Mouse (Mus musculus): Measurements from ENCODE around the gene Babam1.

Babam1 gene

DNA sequence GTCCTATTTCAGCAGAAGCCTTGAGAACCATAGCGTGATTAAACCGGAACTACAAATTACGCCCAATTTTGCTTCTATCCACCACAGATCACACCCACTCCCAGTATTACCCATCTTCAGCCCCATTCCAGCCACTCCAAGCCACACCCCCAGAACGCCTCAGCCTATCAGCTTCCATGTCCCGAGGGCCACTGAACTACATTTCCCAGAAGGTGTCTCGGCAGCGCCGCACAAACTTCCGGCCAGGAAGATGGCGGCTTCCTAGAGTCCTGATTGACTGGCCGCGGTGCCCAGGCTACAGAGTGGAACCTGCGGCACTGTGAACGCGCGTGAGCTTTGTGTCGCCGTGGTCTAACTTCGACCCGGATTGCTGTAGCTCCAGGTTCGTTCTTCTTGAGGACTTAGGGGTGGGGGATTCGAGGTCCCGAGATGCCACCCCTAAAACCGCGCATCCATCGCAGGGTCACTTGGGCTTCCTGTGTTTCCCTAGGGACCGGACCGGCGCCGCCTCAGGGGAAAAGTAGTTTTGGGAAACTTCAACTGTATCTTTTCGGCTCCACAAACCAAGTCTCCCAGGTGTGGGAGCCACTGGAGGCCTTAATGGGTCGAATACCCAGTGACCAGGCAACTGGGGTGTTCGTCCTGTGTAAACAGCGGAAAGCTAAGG lies at the start of gene Babam1:
Babam1 (plus strand) TSS at position 223 of the 667 bp plus-strand sequence.
- DNase-seq (ENCODE audit: extremely low read depth, low read depth), result peak; percentile 99

- DNase-seq (ENCODE audit: extremely low read depth, low read depth), result no peak
Measured at GRCm38 (mm10) chr8:71351117-71351516, 45.5 kb upstream of the Babam1 start.

DNA sequence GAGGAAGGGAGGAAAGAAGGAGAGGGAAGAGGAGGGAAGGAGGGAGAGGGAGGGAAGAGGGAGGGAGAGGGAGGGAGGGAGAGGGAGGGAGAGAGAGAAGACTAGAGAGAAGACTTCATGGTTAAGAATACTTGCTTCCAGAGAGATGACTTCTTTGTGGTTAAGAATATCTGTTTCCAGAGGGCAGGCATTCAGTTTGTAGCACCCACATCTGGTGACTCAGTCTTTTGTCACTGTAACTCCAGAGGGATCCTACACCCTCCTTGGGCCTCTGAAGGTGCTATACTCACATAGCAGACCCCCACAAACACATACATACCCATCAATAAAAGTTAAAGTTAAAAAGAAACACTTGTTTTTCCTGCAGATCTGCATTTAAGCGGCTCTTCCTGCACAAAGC lies 45.1 kb upstream of the Babam1 start:
- DNase-seq (ENCODE audit: extremely low read depth, low read depth), result no peak

DNA sequence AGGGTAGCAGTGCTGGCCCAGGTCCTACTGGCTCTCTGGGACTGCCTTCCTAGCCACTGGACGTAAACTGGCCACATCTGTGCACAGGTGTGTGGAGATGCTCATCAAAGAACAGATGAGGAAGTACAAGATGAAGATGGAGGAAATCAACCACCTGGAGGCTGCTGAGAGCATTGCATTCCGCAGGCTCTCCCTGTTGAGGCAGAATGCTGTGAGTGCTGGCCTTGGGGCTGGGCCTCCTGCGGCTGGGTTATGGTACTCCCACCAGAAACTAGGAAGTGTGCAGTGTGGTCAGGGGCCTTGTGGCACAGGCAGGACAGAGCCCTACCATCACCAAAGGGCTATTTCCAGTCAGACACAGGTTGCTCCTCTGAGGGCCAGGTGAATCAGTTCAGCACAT lies 38.6 kb upstream of the Babam1 start:
- no peak for DNase-seq (ENCODE audit: extremely low read depth, low read depth)

DNA sequence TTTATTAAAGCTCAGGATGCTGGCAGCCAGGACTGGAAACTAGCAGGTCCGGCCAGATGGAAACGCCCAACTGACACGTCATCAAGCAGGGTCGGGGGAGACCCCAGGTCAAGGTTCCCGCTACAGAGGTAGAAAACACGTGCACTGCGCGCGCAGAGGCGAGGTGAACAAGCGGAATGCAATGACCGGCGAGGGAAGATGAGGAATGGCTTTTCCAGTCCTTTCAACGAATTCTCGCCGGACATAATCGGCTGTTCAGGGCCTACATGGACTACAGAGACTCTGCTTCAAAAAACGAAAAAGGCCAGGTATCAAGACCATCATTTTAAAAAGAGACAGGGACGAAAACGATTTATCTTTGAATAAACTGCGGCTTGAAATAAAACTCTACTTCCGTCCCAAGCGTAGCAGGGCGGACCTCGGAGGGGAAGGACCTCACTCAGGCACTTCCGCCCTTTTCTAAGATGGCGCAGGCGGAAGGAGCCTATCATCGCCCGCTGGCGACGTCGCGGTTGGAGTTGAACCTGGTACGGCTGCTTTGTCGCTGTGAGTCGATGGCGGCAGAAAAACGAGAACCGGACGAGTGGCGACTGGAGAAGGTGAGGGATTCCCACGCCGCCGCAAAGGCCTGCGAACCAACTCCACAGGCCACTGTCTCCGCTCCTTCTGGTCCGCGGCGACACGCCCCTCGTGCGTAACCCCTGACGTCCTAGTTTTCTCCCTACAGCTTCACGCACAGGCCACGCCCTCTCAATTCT lies 29.7 kb upstream of the Babam1 start, which contains the start of gene Use1:
Use1 (plus strand) TSS at position 78 of the 758 bp plus-strand sequence.
- DNase-seq (ENCODE audit: extremely low read depth, low read depth), result peak; percentile 93

GRCm38 (mm10) chr8:71367529-71368176 lies 29.0 kb upstream of the Babam1 start:
- DNase-seq (ENCODE audit: extremely low read depth, low read depth), result no peak

DNA sequence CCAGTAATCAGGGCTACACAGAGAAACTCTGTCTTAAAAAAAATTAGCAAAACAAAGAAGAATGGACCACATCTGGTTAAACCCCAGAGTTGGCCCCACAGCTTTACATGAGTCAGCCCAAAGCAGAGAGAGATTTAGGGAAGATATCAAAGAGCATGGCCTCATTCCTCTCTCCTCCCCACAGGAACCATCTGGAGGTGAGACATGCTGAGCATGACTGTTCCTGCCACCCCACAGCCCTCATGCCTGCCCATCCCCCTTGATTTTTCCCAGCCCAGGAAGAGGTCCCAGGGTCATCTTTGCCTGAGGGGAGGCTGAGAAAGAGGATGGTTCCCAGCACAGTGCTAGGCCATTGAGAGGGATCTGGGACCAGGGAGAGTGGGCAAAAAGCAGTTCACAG lies 28.3 kb upstream of the Babam1 start:
- DNase-seq (ENCODE audit: extremely low read depth, low read depth), result no peak

- no peak for DNase-seq (ENCODE audit: extremely low read depth, low read depth)
Measured at GRCm38 (mm10) chr8:71369040-71369718, 27.5 kb upstream of the Babam1 start.

DNA sequence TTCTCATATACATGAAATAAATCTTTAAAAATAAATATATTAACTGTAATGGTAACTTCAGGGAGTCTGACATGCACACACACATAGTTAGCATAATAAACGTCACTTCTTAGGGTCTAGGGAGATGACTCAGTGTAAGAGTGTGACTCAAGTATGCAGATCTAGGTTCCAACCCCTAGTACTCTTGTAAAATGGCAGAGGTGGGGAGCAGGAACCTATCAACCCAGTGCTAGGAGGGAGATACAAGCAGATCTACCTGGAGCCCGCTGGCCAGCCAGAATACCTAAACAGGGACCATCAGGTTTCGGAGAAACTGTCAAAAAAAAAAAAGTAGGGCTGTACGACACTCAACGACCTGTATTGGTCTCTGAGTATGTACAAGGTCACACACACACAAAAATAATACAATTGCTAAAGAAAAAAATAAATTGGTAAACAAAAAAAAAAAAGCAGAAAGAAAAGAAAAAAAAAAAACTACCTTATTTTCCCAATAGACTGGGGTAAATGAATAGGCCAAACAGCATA lies 25.9 kb upstream of the Babam1 start:
- peak; percentile 54 for DNase-seq (ENCODE audit: extremely low read depth, low read depth)

GRCm38 (mm10) chr8:71371236-71371848 lies 25.3 kb upstream of the Babam1 start, which contains the start of gene Ocel1:
TSS of gene Ocel1 (plus strand) at chr8:71371298.
- DNase-seq (ENCODE audit: extremely low read depth, low read depth), result peak; percentile 91

DNA sequence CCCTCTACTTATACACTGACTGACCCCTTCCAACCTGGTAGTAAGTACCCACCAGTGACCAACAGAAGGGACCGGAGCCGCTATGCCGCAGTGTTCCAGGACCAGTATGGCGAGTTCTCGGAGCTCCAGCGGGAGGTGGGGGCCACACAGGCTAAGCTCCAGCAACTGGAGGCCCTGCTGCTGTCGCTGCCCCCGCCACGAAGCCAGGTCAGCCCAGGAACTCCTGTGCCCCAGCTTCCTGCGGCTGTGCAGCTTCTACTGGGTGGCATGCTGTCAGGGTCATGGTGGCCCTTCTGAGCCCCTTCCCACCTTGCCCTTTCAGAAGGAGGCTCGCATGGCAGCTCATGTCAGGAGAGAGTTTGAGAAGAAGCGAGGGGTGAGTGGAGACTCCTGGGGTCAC lies 24.2 kb upstream of the Babam1 start:
- DNase-seq (ENCODE audit: extremely low read depth, low read depth), result no peak

DNA sequence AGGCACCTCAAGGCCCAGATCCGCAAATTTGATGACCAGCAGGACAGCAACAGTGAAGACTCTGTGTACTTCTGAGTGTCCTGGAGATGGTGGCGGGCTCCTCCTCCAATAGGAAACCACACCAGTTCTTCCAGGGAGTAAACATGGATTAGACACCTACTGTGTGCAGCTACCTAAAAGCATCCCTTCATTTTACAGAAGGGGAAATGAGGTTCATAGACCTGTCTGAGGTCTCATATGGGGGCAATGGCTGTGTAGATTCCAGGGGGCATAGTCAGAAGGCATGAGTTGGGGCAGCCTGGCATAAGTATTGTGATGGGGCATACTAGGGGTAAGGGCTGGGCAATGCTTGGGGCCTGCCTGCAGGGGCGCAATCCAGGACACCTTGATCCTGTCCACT lies 23.7 kb upstream of the Babam1 start:
- no peak for DNase-seq (ENCODE audit: extremely low read depth, low read depth)

- no peak for DNase-seq (ENCODE audit: extremely low read depth, low read depth)
Measured at GRCm38 (mm10) chr8:71374616-71375206, 21.9 kb upstream of the Babam1 start.

DNA sequence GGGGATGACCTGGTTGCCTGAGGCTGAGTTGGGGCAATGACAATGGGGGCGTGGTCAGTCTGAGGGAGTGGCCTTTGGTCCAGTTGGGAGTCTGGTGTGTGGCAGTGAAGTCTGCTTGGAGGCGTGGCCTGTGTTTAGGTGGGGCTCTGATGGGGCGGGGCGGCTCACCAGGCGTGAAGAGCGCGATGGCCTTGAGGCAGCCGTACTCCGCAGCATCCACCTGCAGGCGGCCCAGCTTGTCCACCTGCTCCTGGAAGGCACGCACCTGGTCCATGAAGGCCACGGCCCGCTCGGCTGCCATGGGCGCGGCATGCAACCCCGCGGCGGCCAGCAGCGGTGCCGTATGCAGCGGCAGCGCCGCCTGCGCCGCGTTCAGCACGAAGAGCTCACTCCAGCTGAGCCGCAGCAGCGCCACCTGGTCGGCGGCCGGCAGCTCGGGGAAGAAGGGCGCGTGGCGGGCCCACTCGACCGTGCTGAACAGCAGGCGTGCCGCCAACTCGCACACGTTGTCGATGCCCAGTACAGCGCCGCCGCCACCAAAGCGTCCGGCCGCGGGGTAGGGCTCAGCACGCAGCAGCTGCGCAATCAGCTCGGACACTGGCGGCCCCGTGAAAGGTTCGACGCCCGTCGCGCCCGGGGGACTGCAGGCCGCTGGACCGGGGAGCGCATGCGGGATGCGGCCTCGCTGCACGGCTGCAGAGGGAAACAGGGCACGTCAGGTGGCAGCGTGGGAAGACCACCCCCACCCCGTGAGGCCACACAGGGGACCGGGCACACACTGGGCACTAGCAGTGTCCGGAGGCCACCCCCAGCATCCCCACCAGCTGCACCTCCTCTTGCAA lies 20.9 kb upstream of the Babam1 start:
- no peak for DNase-seq (ENCODE audit: extremely low read depth, low read depth)

DNA sequence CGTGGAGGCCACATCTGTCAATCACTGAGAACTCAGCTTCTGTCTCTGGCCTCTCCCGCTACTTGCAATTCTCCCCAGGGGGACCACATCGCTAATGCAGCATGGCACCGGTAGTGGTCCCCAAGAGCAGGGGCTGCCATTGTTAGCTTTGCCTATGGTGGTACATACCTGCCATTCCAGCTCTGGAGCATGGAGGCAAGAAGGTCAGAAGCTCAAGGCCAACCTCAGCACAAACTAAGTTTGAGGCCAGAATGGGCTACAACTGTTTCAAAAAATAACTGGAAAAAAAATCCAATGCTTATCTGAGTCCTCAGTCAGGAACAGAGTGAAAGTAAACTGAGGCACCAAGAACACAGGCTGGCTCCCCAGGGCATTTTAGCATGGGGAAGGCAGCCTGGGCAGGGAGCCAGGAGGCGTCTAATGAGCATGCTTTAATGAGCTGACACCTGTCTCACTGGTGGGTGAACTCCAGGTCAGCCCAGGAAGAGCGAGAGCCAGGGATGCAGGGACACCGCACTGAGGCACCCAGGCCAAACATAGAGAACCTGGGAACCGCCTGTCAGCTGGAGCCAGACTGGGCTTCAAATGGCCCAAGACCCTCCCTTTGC lies 20.1 kb upstream of the Babam1 start:
- DNase-seq (ENCODE audit: extremely low read depth, low read depth), result no peak

DNA sequence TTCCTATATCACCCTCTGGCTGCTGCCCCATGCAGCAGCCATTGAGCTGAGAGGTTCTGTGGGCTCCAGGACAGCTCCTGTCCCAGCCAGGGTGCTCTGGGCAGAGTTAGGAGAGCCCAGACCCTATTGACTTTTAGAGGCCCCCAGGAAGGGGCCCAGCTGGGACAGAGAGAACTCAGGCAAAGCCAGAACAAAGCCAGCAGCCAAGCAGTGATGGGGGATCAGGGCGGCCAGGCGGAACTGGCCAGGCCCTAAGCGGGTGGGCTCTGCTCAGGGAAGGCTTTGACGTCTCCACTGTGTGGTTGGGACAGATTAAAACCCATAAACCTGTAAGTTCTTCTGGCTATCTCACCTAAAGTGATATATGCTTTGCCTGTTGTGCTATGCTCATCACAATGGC lies 17.7 kb upstream of the Babam1 start:
- no peak for DNase-seq (ENCODE audit: extremely low read depth, low read depth)

- DNase-seq (ENCODE audit: extremely low read depth, low read depth), result no peak
Measured at GRCm38 (mm10) chr8:71379512-71380075, 17.1 kb upstream of the Babam1 start.

DNA sequence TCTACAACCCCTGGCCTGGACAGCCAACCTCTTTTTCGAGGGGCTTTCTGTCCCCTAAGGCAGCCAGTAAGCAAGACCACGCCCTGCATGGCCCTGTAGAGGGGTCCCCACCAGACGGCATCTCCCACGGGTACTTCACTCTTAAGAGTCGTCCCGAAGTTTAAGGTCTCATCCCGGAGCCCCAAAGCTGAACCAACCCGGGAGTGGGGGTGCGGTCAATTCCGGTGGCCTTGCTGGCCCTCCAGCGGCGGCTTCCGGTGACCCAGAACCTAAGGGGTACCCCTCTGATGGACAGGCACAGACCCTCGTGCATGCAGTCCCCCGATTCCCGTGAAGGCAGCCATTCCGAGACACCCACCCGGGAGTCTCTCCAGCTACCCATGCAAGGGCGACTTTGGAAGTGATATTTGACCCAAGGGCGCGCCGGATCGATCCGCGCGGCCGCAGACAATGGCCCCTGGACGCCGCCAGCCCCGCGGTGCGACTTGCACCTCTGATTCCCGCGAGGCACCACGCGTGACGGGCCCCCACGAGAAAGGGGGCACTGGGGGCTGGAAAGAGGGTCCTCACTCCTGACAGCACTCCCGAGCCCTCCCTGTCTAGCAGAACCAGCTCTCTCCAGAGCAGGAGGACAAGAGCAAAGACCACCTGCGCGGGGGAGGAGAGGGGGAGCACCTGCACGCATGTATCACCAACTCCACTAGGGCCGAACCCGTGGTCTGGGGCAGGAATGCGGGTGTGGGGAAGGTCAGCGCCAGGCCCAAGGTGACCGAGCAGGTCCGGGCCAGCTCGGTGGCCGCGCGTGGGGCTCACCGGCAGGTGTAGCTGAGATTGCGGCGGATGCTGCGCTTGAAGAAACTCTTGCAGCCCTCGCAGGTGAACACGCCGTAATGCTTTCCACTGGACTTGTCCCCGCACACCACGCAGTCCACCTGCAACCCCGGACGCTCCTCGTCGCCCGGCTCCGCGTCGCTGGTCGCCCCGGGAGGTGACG lies 16.2 kb upstream of the Babam1 start:
- DNase-seq (ENCODE audit: extremely low read depth, low read depth), result no peak
